Mouse (Mus musculus) C2C12 (cell line): ENCODE results near the gene Armcx3.

Experiments
- CEBPB ChIP-seq: IDR thresholded peaks from one replicate; pipeline ENCODE4 v1.6.1; 2011; ENCODE audit warnings: low read depth, mild to moderate bottlenecking, control low read depth, moderate library complexity
- CTCF ChIP-seq: IDR thresholded peaks from one replicate; pipeline ENCODE4 v1.5.1; 2011; ENCODE audit not compliant: control insufficient read depth, insufficient read depth, insufficient read length
- FOSL1 ChIP-seq: IDR thresholded peaks from one replicate; pipeline ENCODE4 v1.8.0; 2011; ENCODE audit warnings: mild to moderate bottlenecking, low read length; ENCODE audit not compliant: poor library complexity, insufficient read depth, severe bottlenecking
- MYOD1 ChIP-seq: IDR thresholded peaks from one replicate; pipeline ENCODE4 v1.6.1; 2011; ENCODE audit warnings: low read depth; ENCODE audit not compliant: control insufficient read depth, insufficient read length
- MYOG ChIP-seq: IDR thresholded peaks from one replicate; pipeline ENCODE4 v1.6.1; 2011; ENCODE audit not compliant: control insufficient read depth, insufficient read length; ENCODE audit errors: extremely low read depth
- USF1 ChIP-seq: IDR thresholded peaks from one replicate; pipeline ENCODE4 v1.6.1; 2011; ENCODE audit warnings: low read depth, mild to moderate bottlenecking, control low read depth, moderate library complexity

DNA sequence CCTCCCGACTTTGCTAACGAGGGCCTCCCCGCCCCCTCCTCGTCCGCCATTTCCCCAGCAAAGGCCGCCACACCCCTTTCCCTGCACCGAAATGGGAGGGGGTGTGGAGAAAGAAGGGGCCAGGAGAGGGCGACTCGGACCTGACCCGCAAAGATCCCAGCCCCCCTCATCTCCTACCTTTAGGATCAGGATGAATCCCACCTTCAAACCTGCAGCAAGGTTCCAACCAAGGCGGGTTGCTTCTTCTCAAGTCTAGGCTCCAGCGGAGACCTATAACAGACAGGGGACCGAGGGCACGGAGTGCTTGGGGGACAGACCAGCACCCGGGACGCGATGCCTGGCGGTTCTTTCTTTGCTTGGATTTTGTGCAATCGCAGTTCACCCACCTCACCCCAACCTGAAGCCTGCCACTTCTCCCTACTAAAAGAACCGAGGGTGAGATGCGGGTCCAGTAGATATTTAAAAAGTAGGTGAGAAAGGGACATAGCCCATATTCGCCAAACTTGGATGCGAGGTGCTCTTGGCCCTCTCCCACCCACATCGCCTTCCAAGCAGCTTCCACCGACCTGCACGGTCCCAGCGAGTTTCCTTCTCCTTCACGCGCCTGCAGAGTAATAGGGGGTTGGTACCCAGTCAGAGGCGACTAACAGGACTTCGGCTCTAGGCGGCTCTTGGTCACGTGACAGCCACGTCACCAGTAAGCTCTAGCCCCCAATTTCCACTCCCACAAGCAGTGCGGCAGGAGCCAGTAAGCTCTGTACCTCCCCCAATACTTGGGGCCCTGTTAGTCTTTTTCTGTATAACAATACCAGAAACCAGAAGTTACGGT lies 5.4 kb upstream of the Armcx3 start, which contains the start of gene Armcx6:
- TF ChIP-seq FOSL1 = no peak
- no peak for TF ChIP-seq CTCF
- TF ChIP-seq CEBPB = no peak
- TF ChIP-seq MYOG = no peak
- no peak for TF ChIP-seq MYOD1
- TF ChIP-seq USF1 = peak; percentile 88
